Mouse (Mus musculus): ENCODE measurements at regions not wholly inside any gene's neighbourhood (a gene's known extent, or its start where the extent isn't known, plus 50 kb on each side); places are given as distances from the start of the nearest gene placed in this dataset.
A peak's percentile ranks its signal among the peaks of the same experiment; 100 is the strongest.

DNA sequence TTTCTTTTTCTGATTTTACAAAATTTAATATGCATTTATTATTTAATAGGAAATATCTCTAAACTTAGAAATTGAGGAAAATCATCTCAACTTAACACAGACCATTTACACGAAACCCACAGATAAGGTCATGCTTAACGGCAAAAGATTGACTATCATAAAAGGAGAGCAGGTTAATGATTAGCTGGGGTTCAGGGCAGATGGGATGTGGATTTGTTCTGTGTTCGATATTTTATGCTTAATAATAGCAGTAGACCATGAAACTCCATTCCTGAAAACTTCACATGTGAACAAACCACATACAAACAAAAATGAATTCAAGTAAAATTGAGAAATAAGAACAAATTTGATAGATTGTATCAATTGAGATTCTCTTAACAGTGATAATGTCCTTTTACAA lies 160.4 kb upstream of the Serp2 start:
- DNase-seq (ENCODE audit: low read depth, low spot score): no peak

DNA sequence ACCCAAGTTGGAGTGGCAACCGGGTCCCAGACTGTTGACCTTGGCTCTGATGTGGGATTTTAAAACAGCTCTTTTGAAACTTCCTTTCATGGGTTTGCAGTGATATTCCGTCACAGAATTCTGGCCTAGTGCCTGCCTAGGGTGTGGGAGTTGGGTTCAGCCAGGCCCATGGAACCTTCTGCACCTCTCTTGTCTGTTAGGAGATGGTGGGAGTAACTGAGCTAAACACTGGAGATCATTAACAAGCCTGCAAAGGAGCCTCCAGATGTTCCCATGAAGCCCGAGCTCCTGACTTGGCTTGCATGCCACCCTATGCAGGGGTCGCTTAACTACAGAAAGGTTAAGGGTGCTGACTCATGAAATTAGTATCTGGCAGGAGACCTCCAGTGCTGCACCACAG lies 158.0 kb upstream of the Serp2 start:
- DNase-seq (ENCODE audit: low read depth, low spot score): no peak

DNA sequence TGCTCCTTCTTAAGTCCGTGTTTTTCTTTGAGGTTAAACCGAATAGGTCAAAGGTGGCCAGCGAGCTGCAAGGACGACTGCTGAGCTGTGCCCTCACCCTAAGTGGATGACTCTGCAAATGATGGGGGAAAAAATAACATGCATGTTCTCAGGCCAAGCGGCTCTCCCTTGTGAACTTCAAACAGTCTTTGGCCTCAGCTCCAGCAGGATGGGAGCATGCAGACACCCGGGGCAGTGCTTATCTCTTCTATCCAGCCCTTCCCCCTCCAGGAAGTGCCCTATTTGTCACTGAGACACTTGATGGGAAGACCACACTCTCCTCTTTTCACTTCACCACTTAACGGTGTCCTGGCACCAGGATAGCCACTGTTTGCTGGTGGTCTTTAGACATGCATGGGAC lies 157.3 kb upstream of the Serp2 start:
- DNase-seq (ENCODE audit: low read depth, low spot score): no peak

DNA sequence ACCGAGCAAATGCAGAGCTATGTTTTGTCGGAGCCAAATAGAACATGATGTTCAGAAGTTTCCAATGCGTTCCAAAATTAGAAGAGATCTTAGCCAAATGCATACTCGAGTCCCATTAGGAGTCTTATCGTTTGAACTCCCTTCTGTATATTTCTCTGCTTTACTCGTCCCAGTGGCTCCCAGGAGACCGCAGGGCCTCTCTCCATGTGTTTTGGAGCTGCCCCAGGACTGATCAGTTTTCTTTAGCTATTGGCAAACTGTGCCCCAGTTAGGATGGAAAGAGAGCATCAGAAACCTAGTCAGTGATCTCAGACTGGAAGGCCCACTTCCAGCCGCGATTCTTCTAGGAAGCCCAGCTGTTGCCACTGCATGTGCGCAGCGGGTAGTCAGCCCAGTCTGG lies 152.0 kb upstream of the Serp2 start:
- DNase-seq (ENCODE audit: low read depth, low spot score): peak; percentile 71

DNA sequence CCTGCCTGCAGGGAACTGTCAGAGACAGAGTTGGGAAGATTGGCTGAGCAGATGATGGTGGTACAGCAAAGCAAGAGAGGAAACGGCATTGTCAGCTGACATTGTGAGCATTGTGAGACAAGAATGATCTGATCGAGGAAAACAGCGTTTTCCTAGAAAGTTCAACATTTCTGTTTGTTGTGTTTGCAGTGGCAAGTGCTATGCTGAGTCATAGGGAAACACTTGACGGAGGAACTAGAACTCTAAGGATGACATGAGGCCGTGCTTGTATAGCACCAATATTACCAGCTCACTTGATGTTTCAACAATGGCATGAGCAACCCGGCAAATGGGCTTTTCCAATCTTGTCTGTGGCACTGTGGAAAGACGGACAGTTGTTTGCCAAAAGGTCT lies 146.7 kb upstream of the Serp2 start:
- no peak for DNase-seq (ENCODE audit: low read depth, low spot score)

DNA sequence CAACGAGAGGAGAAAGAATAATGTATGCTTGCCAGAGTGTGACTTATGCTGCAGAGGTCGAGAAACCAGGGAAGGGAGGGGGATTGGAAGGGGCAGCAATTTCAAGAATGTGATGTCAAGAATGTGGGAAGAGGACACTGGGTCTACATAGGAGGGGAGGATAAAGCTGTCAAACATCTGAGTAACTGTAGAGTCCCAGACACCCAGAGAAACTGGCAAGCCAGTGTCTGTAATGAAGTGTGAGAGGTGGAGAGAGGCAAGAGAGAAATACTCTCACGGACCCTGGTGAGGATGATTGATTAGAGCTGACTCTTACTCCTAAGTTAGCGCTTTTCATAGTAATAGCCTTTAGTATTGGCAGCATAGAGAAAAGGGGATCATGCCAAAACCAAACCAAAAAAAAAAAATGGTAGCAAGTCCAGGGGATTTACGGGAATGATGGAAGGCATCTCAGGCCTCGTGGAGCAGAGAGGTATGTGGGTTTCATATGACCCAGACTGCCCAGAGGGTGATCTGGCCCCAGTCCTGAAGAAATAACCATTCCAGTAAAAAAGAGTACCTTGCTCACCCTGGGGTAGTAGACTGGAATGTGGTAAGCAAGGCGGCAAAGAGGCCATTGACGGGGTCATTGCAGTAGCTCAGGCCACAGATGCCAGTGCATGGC lies 146.2 kb upstream of the Serp2 start:
- no peak for DNase-seq (ENCODE audit: low read depth, low spot score)

DNA sequence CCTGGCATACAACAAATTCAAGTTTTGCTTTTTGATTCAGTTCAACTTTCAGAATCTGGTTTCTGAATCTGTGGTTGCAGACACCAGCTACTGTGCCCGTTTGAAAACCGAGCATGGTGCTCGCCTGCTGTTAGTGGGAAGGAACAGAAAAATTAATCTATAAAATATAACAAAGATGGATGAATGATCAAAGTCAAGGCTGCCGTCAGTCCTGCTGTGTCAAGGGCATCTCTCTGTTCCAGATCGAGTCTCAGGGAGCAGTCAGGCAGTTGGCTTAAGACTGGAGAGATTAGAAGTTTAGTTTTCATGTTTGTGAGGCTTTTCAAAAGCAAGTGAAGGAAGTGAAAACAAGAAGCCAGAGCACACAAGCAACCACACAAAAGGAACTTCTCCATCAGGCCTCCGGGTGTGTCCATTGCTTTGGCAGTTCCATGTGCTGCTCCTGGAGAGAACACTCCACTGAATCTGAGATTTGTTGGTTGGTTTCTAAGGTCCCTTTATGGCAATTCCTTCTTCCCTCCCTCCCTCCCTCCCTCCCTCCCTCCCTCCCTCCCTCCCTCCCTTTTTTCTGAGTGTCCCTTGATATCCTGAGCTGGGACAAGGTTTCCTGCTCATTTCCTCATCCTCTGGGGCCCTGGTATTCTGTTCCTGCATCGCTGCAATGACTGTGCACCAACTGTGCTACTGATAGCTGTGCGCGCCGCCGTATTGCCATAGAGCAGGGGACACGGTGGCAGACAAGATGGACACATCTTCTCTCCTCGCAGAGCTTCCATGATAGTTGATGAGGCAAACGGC lies 145.4 kb upstream of the Serp2 start:
- no peak for DNase-seq (ENCODE audit: low read depth, low spot score)

DNA sequence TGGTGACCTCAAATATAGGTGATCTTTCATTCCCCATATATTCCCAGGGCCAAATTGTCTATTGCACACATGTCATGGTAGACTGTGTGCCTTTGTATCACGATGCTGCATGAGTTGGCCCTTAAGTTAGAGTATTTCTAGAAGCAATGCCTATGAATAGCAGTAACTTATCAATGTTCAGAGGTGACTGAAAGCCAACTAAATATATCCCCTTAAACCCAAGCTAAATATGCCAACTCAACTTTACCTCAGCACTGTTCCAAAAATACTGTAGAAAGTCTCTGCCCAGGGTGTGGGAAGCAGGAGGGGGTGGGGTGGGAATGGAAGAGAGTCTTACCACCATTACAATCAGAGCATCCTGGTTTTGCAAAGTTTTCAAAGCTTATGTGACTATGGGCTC lies 144.6 kb upstream of the Serp2 start:
- no peak for DNase-seq (ENCODE audit: low read depth, low spot score)

DNA sequence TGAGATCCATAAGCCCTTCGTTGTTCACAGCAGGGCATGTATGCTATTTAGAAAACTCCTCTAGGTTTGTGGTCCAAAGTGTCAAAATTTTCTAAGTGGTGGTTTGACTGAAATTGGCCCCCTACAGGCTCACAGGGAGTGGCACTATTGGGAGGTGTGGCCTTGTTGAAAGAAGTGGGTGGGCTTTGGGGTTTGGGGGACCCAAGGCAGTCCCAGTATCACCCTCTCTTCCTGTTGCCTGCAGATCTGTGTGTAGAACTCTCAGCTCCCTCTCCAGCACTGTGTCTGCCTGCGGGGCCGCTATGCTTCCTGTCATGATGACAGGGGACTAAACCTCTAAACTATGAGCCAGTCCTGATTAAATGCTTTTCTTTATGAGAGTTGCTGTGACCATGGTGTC lies 144.1 kb upstream of the Serp2 start:
- no peak for DNase-seq (ENCODE audit: low read depth, low spot score)

DNA sequence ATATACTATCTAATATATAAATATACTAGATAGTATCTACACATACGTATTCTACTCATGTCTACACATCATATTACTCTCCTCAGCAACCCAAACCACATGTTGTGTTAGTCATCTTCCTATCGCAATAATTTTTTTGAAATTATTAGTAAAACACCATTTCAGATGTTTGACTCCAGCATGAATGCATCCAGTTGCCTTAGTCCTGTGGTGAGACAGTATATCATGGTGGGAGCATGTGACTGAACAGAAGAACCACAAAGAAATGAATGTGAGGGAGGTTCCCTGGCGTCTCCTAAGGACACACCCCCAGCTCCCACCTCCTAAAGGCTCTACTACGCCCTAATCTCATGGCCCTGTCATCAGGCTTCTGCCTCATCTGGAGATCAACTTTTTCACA lies 143.5 kb upstream of the Serp2 start:
- no peak for DNase-seq (ENCODE audit: low read depth, low spot score)

DNA sequence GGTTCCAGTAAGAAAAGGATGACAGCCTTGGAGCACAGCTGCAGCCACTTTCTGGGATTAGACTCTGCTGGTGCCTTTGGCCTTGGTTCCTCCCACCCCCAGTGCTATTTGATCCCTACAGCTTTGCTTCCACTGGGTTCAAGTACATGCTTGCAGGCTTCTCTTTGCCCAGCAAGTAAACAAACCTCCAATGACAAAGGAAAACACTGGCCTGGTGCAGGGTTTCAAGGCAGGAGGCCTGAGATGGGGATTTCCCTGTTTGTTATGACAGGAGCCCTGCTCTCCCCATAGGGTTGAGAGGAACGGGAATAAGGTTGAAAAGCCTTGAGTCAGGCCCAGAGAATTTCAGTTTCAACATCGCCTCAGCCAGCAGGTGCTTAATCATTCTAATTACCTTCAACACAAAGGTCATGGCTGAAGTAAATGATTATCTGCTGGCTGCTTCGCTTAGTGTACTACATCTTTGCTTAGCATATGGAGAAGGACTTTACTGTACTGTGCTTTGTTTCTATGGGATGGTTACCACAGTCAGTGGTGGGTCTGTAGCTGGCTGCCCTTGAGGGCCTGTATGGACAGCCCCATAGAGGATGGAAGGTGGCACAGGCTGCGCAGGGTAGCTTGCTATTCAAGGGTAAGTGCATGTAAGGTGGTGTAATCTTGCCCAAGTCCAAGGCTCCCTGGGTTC lies 142.2 kb upstream of the Serp2 start:
- DNase-seq (ENCODE audit: low read depth, low spot score): no peak

DNA sequence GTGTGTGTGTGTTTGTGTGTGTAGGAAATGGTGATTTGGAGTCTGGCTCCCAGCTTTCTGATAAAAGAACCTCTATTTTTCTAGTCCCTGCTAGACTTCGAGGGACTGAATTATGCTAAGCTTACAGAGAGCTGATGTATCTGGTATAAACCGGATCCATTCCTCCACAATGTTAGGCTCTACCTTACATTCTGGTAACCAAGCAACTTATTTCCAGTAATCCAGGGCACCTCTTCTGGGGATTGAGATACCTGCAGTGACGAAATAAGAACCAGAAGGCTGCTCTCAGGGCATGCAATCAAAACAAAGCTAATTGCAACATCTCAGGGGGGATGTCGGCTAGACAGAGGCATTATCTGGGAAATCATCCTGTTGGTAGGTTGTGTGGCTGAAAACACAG lies 140.0 kb upstream of the Serp2 start:
- no peak for DNase-seq (ENCODE audit: low read depth, low spot score)

DNA sequence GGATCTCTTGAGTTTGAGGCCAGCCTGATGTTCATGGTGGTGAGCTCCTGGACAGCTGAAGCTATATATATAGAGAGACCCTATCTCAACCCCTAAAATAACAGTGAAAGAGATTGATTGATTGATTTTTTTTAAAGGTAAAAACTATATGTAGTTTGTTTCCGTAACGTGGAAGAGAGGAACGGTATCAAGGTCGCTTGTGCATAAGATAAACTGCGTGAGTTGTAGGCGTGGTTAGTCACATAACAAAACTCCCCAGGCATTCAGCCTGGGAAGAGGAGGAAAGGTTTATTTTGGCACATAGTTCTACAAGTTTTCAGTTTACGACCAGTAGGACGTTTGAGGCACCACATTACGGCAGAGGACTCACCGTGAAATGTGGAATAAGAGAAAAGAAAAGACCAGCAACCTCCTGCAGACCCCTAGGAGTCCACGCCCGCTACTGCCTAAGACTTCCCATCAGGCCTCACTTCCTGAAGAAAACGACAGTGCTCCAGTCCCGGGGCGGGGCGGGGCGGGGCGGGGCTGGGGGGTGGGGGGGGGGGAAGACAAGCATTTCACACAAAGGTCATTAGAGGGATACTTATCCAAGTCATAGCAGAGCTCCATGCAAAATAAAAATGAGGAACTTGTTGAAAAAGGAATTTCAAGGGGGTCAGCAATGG lies 139.1 kb upstream of the Serp2 start:
- no peak for DNase-seq (ENCODE audit: low read depth, low spot score)

DNA sequence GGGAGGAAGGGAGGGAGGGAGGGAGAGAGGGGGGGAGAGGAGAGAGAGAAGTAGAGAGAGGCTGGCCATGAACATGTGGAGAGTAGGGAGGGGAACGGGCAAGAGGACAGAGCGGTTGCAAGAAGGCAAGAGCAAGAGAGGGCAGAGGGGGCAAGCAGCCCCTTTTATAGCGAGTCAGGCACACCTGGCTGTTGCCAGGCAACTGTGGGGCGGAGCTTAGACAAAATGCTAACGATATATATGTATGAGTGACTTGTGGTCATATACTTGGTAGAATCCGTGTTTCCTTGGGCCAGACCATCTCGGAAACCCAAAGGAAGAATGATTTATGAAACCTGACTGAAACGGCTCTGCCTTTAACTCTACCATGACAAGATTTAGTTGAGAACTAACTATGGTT lies 138.2 kb upstream of the Serp2 start:
- no peak for DNase-seq (ENCODE audit: low read depth, low spot score)

DNA sequence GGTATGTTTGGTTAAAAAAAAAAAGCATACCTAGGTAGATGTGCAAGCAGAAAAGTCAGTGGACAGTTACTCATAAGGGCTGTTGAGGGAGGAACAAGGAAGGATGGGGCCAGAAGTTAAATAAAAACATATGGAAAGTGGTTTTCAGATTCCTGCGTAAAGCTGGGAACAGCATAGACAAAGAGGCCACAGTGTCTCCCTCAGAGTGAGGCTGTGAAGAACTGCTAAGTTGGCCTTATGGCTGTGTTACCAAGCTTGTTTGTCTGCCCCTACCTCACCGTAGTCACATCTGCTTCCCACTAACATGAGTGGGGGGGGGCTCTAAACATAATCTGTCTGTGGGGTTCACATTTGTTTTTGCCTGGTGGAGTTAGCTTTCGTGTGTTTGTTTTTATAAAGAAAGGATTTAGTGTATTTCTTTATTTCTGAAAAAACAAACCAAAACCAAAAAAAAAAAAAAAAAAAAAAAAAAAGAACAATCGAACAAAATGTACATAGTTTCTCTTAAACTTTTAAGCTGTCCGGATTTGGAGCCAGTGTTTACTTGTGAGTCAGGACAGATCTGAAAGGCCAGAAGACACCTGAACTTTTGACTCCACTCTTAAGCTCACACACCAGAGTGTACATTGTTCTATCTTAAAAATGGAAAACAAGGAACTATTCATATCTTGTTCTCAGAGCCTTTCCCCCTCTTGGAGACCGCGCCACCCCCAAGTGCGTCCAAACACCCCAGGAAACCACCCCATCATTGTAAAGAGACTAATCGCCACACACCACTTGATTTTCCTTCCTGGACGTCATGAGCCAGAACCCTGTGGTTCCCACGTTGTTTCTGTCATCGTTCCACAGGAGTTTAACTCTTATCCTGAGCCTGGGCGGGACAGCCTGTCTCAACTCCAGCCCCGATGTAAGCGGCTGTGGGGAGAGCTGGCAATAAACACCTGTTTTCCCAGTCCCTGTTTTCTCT lies 136.9 kb upstream of the Serp2 start:
- DNase-seq (ENCODE audit: low read depth, low spot score): no peak

DNA sequence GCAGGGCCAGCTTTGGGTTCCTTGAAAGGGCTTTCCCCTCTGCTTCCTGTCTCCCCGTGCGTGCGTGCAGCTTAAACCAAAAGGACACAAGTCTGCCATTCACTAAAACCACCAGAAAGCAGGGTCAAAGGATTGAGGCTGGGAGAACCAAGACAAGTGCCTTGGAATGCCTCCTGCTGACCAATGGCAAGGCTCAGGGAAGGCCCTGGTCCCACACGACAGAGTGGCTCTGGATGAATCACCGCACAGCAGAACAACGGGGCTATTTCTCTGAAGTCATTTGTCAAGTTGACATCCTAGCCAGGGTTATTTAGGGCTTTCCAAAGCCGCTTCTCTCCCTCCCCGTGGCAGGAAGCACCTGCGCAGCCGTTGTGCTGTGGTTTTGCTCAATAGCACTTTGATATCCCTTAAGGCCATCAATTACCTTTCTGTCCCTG lies 131.3 kb upstream of the Serp2 start:
- no peak for DNase-seq (ENCODE audit: low read depth, low spot score)

DNA sequence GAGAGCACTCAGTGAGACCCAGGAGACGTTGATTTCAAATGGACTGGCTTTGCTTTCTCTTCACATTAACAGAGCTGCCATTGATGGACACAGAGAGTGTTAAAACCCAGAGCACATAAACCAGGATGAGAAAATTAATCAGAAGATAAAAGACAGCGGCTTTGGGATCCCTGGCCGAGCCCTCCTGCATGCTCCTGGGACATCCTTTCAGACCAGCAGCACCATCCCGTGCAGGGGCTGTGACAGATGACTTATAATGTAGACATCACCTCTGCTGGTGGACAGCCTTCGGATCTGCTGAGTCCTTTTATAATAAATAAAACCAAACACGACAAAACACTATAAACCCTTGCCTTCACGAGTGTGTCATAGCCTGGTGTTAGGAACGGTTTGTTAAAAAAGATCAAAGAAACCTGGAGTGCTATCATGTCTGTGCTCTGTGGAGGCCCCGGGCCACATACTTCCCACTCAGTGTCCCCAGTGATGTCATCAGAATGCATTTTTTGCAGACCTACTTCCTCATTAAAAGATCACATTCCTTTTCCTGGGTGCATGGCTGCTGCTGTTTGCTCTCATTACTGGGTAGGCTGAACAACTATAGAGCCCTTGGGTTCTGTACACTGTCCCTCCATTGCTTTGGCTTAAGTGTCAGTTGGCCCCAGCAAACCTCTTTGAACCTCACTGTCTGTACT lies 130.2 kb upstream of the Serp2 start:
- no peak for DNase-seq (ENCODE audit: low read depth, low spot score)

DNA sequence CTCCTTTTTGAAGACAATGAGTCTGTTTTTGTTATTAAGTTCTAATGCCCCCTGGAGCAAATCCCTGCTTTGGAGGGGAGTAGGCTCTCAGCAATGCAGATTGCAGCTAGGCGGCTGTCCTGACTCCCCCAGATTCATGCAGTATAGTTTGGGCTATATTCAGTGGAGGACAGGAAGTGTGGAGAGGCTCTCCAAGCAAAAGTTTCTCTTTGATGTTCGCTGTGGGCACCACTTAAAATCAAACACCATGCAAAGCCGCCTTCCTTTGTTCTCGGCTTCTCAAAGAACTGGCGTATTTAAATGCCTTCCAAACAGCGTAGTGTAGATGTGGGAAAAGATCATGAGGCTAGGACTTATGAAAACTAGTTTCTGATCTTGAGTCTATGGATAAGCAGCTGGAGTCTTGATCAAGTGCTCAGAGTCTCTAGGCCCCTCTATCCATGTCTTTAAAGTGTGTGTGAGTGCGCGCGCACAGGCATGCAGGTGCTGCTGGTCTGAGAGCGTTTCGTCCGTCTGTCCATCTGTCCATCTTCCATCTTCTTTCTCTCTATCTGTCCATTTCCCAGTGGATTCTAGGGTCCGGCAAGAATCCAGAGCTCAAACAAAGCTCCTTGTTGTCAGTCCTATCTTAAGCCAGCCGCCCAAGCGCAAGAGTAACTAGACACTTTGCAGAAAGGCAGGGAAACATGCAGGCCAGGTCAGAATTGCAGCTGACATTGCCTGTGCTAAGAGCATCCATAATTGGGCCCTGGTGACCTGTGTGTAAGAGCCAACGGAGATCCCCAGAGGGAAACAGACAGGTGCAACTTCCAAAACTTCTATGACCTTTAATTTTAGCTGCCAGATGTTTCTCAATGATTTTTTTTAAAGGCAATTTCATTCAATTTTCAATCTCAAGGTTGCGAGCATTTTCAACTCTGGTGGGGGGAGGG lies 129.4 kb upstream of the Serp2 start:
- DNase-seq (ENCODE audit: low read depth, low spot score): no peak

DNA sequence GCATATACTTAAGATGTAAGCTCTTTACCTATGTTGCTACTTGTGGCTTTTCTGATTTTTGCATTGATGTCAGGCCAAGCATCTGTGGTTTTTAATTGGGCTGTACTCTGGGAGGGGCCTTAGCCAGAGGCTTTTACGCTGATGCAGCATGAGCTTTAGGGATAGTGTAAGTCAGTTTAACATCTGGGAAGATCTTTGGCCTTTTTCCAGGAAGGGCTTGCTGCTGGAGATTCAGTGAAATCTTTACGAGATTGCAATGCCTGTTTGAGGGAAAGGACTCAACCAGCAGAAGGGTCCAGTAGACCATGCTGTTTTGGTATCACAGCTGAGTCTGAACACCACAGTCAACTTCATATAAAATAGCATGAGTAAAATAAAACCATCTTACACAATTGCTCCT lies 127.6 kb upstream of the Serp2 start:
- DNase-seq (ENCODE audit: low read depth, low spot score): no peak
